Mouse (Mus musculus) small intestine, adult 2 months (tissue): ENCODE data around the gene Fggy. TPM values are rescaled to one million over a fixed set of nuclear protein-coding genes. Genes with fewer than 3 reads are reported as not detected.

Experiments
- H3K27ac ChIP-seq: fragments of 200-500 bp; 2 replicates; pipeline ENCODE4 v1.5.1; 2012; ENCODE audit warnings: low read depth, low read length, control low read depth, inconsistent platforms; ENCODE audit not compliant: insufficient read depth
- H3K27me3 ChIP-seq: fragments of 200-500 bp; 2 replicates; pipeline ENCODE4 v1.6.1; 2012; ENCODE audit warnings: mild to moderate bottlenecking, moderate library complexity, low read length, inconsistent platforms; ENCODE audit not compliant: control insufficient read depth, insufficient read depth
- H3K36me3 ChIP-seq: fragments of 200-500 bp; 2 replicates; pipeline ENCODE4 v1.6.1; 2012; ENCODE audit warnings: mild to moderate bottlenecking, low read length, control low read depth, inconsistent platforms; ENCODE audit not compliant: control insufficient read depth, insufficient read depth
- H3K4me1 ChIP-seq: fragments of 200-500 bp; 2 replicates; pipeline ENCODE4 v1.6.1; 2012; ENCODE audit warnings: low read length, inconsistent platforms, mixed read lengths; ENCODE audit not compliant: control insufficient read depth, insufficient read depth, insufficient read length
- H3K4me3 ChIP-seq: fragments of 200-500 bp; 2 replicates; pipeline ENCODE4 v1.5.1; 2012; ENCODE audit warnings: low read depth, mild to moderate bottlenecking, control low read depth, inconsistent platforms, low read length, moderate library complexity
- CTCF ChIP-seq: fragments of 200-500 bp; IDR thresholded peaks from 2 replicates; pipeline ENCODE4 v1.5.1; 2012; ENCODE audit warnings: low read depth, mild to moderate bottlenecking, control low read depth, inconsistent platforms, low read length, moderate library complexity, mixed read lengths; ENCODE audit not compliant: insufficient replicate concordance, insufficient read length; ENCODE audit errors: extremely low read depth
- POLR2A ChIP-seq: fragments of 200-500 bp; IDR thresholded peaks from 2 replicates; pipeline ENCODE4 v1.6.1; 2012; ENCODE audit warnings: low read depth, mild to moderate bottlenecking, control low read depth, inconsistent platforms, low read length, moderate library complexity
- WGBS: fragments of 180-500 bp; shearing (Covaris S2); methylation state at CpG from one replicate; pipeline ENCODE4 v1.1.7; 2018; 5-methylcytosine and 5-hydroxymethylcytosine counted together
- polyA plus RNA-seq: library from polyadenylated mRNA; depleted of rRNA; stranded (reverse); fragments of >200 nt; gene quantifications from 2 replicates; pipeline ENCODE4 v1.2.3, GENCODE M21; 2012

Gene Fggy
- polyA plus RNA-seq, 1 experiment: 0.52 TPM

GRCm38 (mm10) chr4:95666284-95666889 is 109.1 kb downstream of the Fggy start:
- Histone ChIP-seq H3K4me1 (no peaks in the 10 kb centered on the region), H3K4me3 (no peak overlapping the region), H3K27ac (no peak overlapping the region), H3K27me3 (no peaks in the 10 kb centered on the region), H3K36me3 (no peaks in the 10 kb centered on the region)
- TF ChIP-seq CTCF (no peak), POLR2A (no peak)
- 87% methylated on average over 7 of the region's 7 CpGs for WGBS

- no peak for TF ChIP-seq CTCF
- no peak for TF ChIP-seq POLR2A
- Histone ChIP-seq H3K36me3 (no peaks in the 10 kb centered on the region), H3K27ac (no peak overlapping the region), H3K4me3 (no peak overlapping the region), H3K4me1 (no peaks in the 10 kb centered on the region), H3K27me3 (no peaks in the 10 kb centered on the region)
- 88% methylated on average over 2 of the region's 2 CpGs for WGBS
Observed at GRCm38 (mm10) chr4:95666896-95667295, 109.6 kb downstream of the Fggy start.

- Histone ChIP-seq H3K4me1 (no peaks in the 10 kb centered on the region), H3K4me3 (no peak overlapping the region), H3K36me3 (no peaks in the 10 kb centered on the region), H3K27me3 (no peaks in the 10 kb centered on the region), H3K27ac (no peak overlapping the region)
- WGBS: 87% methylated on average over 1 of the region's 1 CpGs
- no peak for TF ChIP-seq POLR2A
- no peak for TF ChIP-seq CTCF
Observed at GRCm38 (mm10) chr4:95667595-95667994, 110.3 kb downstream of the Fggy start.

- 91% methylated on average over 3 of the region's 3 CpGs for WGBS
- Histone ChIP-seq H3K27ac (no peak overlapping the region), H3K27me3 (no peaks in the 10 kb centered on the region), H3K4me3 (no peak overlapping the region), H3K4me1 (no peaks in the 10 kb centered on the region), H3K36me3 (no peaks in the 10 kb centered on the region)
- TF ChIP-seq POLR2A: no peak
- TF ChIP-seq CTCF: no peak
Observed at GRCm38 (mm10) chr4:95668543-95668942, 111.2 kb downstream of the Fggy start.

- no peak for TF ChIP-seq POLR2A
- no peak for TF ChIP-seq CTCF
- Histone ChIP-seq H3K36me3 (no peaks in the 10 kb centered on the region), H3K4me1 (no peaks in the 10 kb centered on the region), H3K4me3 (no peak overlapping the region), H3K27ac (no peak overlapping the region), H3K27me3 (no peaks in the 10 kb centered on the region)
- WGBS: 75% methylated on average over 2 of the region's 2 CpGs
Observed at GRCm38 (mm10) chr4:95669336-95669735, 112.0 kb downstream of the Fggy start.

GRCm38 (mm10) chr4:95670559-95670958 is 113.3 kb downstream of the Fggy start:
- Histone ChIP-seq H3K4me1 (no peaks in the 10 kb centered on the region), H3K4me3 (no peak overlapping the region), H3K27ac (no peak overlapping the region), H3K27me3 (no peaks in the 10 kb centered on the region), H3K36me3 (no peaks in the 10 kb centered on the region)
- TF ChIP-seq POLR2A (no peak), CTCF (no peak)
- 83% methylated on average over 3 of the region's 3 CpGs for WGBS

- H3K36me3 ChIP-seq: no peaks in the 10 kb centered on the region
- H3K27ac ChIP-seq: no peak overlapping the region
- no peaks in the 10 kb centered on the region for H3K27me3 ChIP-seq
- H3K4me3 ChIP-seq: no peak overlapping the region
- 92% methylated on average over 1 of the region's 1 CpGs for WGBS
- TF ChIP-seq POLR2A (no peak), CTCF (no peak)
- H3K4me1 ChIP-seq: no peaks in the 10 kb centered on the region
Observed at GRCm38 (mm10) chr4:95672039-95672438, 114.7 kb downstream of the Fggy start.
